Mouse (Mus musculus) erythroblast, embryonic 14.5 days (primary cell): ENCODE measurements at regions not wholly inside any gene's neighbourhood (a gene's known extent, or its start where the extent isn't known, plus 50 kb on each side); places are given as distances from the start of the nearest gene placed in this dataset.

Source experiments
- GATA1 ChIP-seq: IDR thresholded peaks from 2 replicates; pipeline ENCODE4 v1.6.1; 2012; ENCODE audit warnings: low read length, inconsistent platforms, mixed read lengths
- TAL1 ChIP-seq: IDR thresholded peaks from 3 replicates; pipeline ENCODE4 v1.6.1; 2012; ENCODE audit warnings: low read length, inconsistent platforms, mixed read lengths

GRCm38 (mm10) chr1:185608440-185608839 lies 153.8 kb downstream of the Slc30a10 start:
- TF ChIP-seq TAL1 (no peak), GATA1 (no peak)
